Mouse (Mus musculus) layer of hippocampus, adult 9-11 months (tissue): Measurements from ENCODE around the gene Idnk.
"Not testable (repeated sequence)": the region's sequence is repeated elsewhere in the genome, so short reads cannot be mapped to it uniquely, and the experiment has no call there.

Experiments
- DNase-seq: peaks from one replicate; pipeline ENCODE4 v3.0.0; 2022

The Idnk gene

DNA sequence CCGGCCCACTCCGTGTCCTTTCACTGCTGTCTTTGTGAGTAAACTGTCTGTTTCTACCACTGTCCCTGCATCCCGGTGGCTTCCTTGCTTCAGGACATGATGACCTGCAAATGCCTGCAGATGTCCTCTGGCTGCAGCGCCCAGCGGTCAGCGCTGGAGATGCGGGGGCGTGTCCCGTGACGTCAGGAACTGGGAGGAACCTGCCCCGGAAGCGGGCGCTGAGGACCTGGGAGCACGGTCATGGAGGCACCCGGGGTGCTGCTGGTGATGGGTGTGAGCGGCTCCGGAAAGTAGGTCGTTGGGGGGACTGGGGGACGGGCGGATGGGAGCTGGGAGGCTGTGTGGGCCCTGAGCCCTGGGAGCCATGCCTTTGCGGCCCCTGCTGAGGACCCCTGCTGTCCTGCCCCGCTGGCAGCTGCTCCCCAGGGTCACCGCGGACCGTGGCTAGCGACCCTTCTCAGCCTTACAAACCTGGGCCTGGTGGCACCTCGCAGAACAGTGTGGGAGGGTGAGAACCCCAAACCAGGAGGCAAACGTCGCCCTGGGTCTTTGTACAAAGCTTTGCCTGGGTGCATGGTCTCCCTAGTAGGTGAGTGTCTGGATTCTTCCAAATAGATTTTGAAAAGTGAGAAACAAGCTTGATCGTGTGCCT lies at the start of gene Idnk:
Gene Idnk (plus strand): TSS at position 203 of the 652 bp plus-strand sequence.
- DNase-seq = peak; percentile 82

- no peak for DNase-seq
Measured at GRCm38 (mm10) chr13:58111306-58111705, 46.1 kb upstream of the Idnk start.

DNA sequence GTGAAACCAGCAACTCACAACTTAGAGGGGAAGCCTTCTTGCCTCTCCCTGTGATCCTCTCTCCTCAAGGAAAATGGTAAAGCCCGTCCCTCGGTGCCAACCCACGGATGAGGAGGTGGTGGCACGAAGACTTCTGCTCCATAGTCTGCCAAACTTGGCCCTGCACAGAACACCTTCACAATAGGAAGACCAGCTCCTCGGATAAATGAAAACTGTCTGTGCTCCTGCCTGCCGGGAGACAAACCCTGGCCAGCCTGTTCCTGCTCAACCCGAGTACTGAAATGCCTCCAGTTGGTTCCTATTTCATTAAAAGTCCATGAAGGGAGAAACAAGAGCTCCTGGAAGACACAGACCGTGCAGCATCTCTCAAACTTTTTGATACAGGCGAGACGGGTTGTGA lies 45.3 kb upstream of the Idnk start:
- DNase-seq = peak; percentile 21

DNA sequence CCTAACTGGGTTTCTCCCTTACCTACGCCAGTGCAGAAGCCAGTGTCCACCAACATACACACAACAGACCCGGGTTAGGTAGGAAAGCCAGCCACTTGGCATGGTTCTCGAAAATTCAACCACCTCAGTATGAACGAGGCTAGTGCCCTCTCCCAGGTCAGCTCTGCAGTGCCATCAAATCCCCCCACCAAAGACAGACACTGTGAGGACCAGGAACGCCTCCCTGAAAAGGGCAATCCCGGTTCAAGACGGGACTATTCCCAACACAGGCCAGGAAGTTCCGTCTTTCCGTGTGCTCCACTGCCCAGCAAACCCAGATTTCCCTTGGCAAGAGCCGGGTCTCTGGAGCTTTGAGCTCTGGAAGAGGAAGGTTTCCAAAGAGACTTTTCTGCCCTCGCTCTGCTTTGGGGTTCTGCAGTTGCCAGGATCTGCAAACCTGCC lies 44.8 kb upstream of the Idnk start:
- DNase-seq = no peak

- peak; percentile 83 for DNase-seq
Measured at GRCm38 (mm10) chr13:58113061-58113900, 44.2 kb upstream of the Idnk start, which contains the start of gene Klhl3. Gene Klhl3, minus strand, starts transcription at chr13:58113592.

DNA sequence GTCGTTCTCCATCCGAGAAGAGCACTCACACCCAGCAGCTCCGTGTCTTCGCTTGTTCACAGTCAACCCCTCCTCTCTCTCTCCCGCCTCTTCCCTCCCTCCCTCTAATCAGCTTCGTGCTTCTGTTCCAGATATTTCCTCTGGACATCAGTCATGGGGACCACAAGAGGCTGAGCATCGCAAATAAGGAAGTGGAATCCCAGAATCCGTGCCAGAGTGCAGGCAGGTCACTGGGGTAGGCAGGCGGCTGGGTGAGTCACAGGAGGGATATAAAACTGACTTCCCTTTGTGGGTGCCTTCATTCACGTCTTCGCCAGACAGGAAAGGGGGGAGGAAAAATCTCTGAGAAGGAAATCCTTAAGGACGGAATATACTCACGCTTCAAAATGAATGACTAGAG lies 42.2 kb upstream of the Idnk start:
- DNase-seq = no peak

GRCm38 (mm10) chr13:58116801-58117200 lies 40.6 kb upstream of the Idnk start:
- DNase-seq = no peak

GRCm38 (mm10) chr13:58117318-58118017 lies 40.0 kb upstream of the Idnk start:
- no peak for DNase-seq

DNA sequence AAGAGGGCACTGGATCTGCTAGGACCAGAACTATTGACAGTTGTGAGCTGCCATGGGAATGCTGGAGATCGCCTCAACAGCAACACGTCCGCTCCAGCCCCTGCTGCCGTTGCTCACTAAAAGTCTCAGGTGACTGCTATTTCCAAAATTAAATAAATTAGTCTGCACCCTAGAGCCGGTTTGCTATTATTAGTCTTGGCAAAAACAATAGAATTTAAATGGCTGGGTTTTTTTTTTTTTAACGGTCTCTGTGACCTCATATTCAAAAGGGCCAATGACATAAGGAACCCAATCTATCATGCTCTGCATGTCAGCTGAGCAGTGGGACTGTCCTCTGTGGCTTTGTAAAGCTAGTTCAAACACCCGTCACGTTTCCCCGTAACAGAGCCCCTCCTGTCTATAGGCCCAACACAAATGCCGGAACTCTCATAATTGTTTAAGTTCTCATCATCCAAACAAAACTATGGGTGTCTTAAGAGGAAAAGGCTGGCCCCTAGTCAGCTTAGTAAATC lies 34.6 kb upstream of the Idnk start:
- no peak for DNase-seq

DNA sequence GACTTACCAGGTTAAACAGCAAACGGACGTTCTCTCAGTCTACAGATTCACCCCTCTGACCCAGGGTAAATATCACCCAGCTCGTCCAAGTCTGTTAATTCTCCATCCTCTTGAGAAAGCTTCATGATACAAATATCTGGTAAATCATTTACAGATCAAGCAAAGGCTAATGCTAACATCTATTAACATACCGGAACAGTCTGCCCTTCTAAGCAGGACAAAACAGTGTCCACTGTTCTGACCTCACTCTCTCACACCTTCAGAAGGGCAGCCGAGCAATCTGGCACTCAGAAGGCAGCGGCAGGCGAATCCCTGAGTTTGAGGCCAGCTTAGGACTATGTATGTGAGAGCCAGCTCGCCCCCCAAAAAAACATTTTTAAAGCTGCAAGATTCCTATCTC lies 34.1 kb upstream of the Idnk start:
- DNase-seq = no peak

DNA sequence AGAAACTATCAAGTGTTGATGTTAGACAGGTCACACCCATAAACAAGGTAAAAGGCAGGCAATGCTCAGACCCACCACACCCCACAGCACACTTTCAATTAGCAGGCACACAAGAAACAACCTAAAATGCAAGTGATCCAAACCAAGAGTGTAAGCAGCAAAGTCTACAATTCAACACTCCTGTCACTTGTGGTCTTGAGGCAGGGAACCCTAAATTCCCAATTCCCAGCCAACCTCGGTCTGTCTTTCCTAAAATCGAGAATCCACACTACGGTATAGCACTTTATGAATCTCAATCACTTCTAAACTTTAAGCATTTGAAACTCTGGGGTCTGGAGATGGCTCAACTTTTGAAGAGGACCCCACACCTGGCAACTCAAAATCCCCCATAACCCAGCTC lies 33.2 kb upstream of the Idnk start:
- no peak for DNase-seq

DNA sequence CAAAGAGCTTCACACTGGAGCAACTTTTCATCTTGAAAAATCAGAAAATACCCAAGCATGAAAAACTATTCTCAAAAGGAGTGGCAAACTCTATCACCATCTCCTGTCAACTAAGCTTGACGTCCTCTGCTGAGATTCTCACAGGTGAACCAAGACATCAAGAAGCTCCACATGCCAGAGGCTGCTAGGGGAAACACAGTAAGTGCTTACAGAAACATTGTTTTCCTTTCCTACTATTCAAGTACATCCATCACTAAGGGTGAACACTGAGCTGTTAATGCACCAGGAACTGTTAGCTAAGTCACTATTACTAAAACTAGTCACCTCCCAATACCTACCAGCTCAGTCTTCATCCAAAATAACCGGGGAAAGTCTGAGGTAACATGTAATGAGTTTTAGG lies 32.5 kb upstream of the Idnk start:
- no peak for DNase-seq

GRCm38 (mm10) chr13:58126126-58126525 lies 31.3 kb upstream of the Idnk start:
- DNase-seq = no peak

GRCm38 (mm10) chr13:58126862-58127765 lies 30.3 kb upstream of the Idnk start:
- no peak for DNase-seq

DNA sequence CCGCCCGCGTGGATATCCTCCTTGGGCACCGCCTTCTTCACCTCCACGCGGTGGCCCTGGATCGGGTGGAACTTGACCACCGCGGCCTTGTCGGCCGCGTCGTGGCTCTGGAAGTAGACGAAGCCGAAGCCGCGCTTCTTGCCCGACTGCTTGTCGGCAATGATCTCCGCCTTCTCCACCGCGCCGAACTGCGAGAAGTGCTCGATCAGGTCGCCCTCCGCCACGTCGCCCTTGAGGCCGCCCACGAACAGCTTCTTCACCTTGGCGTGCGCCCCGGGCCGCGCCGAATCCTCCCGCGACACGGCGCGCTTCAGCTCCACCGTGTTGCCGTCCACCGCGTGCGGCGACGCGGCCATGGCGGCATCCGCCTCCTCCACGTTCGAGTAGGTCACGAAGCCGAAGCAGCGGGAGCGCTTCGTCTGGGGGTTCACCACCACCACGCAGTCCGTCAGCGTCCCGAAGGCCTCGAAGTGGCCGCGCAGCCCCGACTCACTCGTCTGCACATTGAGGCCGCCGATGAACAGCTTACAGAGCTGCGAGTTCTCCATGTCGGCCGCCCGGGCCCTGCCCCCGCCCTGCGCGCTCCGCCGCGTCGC lies 29.6 kb upstream of the Idnk start:
- peak; percentile 62 for DNase-seq

DNA sequence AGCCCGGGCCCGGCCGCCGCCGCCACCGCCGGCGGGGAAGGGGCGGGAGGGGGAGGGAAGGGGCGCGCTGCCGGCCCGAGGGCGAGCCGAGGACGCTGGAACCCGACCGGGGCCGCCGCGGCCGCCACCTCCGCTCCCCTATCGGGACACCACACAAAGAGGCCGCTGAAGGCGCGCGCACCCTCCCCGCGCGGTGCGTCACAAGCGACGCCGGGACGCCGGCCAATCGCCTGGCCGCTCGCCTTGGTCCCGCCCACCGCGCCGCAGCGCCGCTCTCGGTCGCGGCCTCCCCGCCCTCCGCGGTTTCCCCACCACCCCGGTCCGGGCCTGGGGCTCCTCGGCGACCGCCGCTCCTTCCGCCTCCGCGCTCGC lies 29.1 kb upstream of the Idnk start, which contains the start of gene Hnrnpa0:
Gene Hnrnpa0 (minus strand): TSS at position 161 of the 372 bp plus-strand sequence.
- DNase-seq = peak; percentile 92

DNA sequence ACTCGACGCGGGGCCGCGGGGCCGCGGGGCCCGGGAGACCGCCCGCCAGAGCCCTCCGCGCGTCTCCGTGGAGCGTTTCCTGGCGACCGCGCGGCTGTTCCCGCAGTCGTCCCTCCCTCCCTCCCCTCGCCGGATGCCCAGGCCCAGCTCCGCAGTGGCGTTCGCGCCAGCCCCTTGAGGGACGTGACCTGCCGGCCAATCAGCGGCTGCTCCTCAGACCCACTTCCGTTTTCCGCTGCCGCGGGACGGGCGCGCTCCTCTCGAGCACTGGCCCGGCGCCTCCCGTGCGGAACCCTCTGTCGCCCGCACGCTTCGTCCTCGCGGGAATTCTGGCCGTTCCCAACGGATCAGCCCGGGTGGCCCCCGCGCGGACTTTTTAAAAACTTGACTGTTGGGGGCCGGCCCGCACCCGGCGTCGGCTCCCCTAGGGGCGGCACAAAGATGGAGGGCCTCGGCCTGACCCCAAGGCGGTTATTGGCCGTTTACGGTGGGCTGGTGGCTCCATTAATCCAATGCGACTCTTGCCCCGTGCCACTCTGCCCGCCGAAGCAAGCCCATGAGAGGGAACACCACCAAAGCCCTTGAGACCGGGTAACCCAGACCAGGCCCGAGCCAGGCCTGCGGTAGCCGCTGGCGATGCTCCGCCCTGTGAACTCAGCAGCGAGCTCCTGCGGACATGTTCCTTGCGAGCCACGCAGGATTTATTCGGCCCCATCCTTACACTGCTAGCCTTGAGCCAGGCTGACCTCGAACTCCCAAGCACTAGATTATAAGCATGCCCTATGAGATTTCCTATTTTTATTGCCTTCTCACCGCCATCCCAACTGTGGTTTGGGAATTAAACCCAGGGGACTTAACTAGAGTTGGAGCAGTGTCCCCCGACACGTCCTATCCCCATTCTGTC lies 28.4 kb upstream of the Idnk start:
- peak; percentile 96 for DNase-seq

DNA sequence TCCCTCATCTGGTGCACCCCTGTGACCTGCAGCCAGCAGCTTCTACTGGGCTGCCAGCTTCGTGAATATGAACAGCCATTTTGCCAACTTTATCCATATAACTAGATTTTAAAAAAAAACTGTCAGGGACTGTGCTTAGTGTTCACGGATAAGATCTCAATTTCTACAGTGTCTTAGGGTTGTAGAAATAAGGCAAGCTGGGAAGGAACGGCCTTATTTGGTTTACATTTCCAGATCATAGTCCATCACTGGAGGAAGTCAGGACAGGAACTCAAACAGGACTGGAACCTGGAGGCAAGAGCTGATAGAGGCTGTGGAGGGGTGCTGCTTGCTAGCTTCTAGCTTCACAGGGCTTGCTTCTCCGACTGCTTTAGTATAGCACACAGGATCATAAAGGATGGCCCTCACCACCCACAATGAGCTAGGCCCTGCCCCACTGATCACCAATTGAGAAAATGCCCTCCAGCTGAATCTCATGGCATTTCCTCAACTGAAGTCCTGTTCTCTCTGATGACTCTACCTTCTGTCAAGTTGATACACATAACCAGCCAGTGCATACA lies 27.7 kb upstream of the Idnk start:
- no peak for DNase-seq

DNA sequence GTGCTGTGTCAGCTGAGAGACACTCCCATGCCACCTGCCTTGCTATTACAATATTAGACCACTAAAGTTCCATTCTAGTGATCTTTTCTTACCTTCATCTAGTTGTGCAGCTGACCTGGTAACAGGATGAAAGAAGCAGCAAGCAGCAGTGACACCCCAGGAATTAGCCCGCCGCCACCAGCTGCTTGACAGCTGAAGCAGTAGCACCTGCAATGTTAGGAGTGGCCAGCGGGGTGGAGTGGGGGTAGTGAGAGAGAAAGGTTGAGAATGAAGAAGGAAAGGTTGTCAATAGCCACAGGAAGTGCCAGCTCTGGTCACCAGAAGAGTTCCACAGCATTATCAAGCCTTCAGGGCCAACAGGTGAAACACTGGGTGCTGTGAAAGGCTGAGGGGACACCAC lies 25.8 kb upstream of the Idnk start:
- no peak for DNase-seq

DNA sequence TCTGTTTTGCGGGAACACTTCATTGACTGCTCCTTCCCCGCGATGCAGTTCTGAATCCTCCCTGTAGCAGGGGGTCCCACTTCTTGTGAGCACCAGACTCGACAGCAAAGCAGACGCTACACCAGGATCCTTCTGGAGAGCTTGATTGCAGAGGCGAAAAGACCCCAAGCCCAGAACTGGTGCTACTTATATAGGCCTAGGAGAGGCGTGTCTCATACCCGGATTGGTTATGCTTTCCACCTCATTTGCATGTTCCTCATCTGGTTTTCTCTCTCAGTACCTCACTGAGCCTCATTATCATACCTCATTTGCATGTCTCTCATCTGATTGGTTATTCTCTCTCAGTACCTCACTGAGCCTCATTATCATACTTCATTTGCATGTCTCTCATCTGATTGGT lies 10.8 kb upstream of the Idnk start:
- DNase-seq = not testable (repeated sequence)
